22 mouse cellular contexts compared by ENCODE assay signal in genomic region chr7:109882574-109882973, GRCm38 (mm10). TPM values are rescaled to one million over a fixed set of nuclear protein-coding genes. Genes with fewer than 3 reads are reported as not detected.
"Had no signal": no experiment of that assay in that cellular context is flagged by ENCODE, and none has a peak within 500 bp of the region (broad histone marks: within the 10 kb centered on the region; RNA-seq: fewer than 3 reads in every experiment).

No protein-coding gene starts in this region.

- DNase-seq: liver, postnatal 0 days; lung, adult 2 months; lung, postnatal 14 days; lung, postnatal 36 days; retina, postnatal 1 day; right cerebral cortex, adult 18-20 months; right cerebral cortex, postnatal 25 days; right cerebral cortex, postnatal 4 days; spleen, adult 18-20 months; thymus, adult 2 months; thymus, postnatal 25 days; thymus, postnatal 4 days had no signal

- H3K27me3 ChIP-seq: lung, embryonic 15.5 days; midbrain, embryonic 13.5 days; midbrain, embryonic 15.5 days; neural tube, embryonic 12.5 days had no signal

- H3K4me3 ChIP-seq: lung, embryonic 15.5 days; megakaryocyte, embryonic 14.5 days; midbrain, embryonic 13.5 days; midbrain, embryonic 15.5 days; neural tube, embryonic 12.5 days had no signal

- ATAC-seq: liver, postnatal 0 days; lung, postnatal 0 days; midbrain, embryonic 13.5 days; midbrain, embryonic 15.5 days had no signal

- H3K9me3 ChIP-seq: lung, embryonic 15.5 days; midbrain, embryonic 13.5 days; midbrain, embryonic 15.5 days; neural tube, embryonic 12.5 days had no signal

- H3K4me1 ChIP-seq: midbrain, embryonic 13.5 days; midbrain, embryonic 15.5 days; neural tube, embryonic 12.5 days had no signal

RNA-seq across cellular contexts. Expression of gene Scube2, which starts 17.1 kb away (rescaled TPM):
- total RNA-seq: megakaryocyte progenitor cell, adult 5-6 weeks; monocyte, adult 5-6 weeks; neutrophil, adult 5-6 weeks had no signal
- polyA plus RNA-seq: macrophage had no signal
